Mouse (Mus musculus) retina, adult 2 months (tissue): Measurements from ENCODE around the gene Cpsf7.
A peak's percentile ranks its signal among the peaks of the same experiment; 100 is the strongest.
"Not testable (repeated sequence)": the region's sequence is repeated elsewhere in the genome, so short reads cannot be mapped to it uniquely, and the experiment has no call there.

Experiments
- DNase-seq: peaks from one replicate; pipeline ENCODE4 v3.0.0-alpha.2; 2012; ENCODE audit warnings: low read depth, low spot score

The Cpsf7 gene

GRCm38 (mm10) chr19:10525106-10525901 lies at the start of gene Cpsf7:
Gene Cpsf7, plus strand, starts transcription at chr19:10525266.
- peak; percentile 75 for DNase-seq

DNA sequence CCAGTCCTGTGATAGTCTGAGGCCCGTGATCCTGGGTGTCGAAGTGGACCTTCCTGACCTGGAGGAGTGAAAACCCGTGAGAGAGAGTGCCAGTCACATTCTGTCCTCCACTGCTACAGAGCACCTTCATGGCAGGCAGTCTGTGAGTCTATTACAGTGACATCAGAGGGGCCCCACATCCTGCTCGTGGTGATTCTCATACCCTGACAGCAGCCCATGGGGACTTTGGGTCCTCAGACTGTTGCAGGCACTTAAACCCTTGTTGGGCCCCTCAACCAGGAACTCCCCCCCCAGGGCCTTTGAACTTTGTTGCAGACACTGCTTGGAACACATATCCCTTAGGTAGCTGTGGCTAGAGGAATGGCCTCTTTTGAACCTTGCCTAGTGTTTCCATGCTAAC lies 45.5 kb upstream of the Cpsf7 start:
- no peak for DNase-seq

GRCm38 (mm10) chr19:10482703-10483102 lies 42.4 kb upstream of the Cpsf7 start, which contains the start of gene Ppp1r32:
Gene Ppp1r32, minus strand, starts transcription at chr19:10482928.
- DNase-seq = no peak

- DNase-seq = peak; percentile 57
Measured at GRCm38 (mm10) chr19:10486264-10486738, 38.8 kb upstream of the Cpsf7 start.

- no peak for DNase-seq
Measured at GRCm38 (mm10) chr19:10495670-10496069, 29.4 kb upstream of the Cpsf7 start.

GRCm38 (mm10) chr19:10496976-10497375 lies 28.1 kb upstream of the Cpsf7 start:
- peak; percentile 40 for DNase-seq

GRCm38 (mm10) chr19:10497512-10498160 lies 27.4 kb upstream of the Cpsf7 start:
- DNase-seq = no peak

- no peak for DNase-seq
Measured at GRCm38 (mm10) chr19:10500581-10500980, 24.5 kb upstream of the Cpsf7 start.

GRCm38 (mm10) chr19:10502571-10502970 lies 22.5 kb upstream of the Cpsf7 start:
- DNase-seq = peak; percentile 36

- DNase-seq = no peak
Measured at GRCm38 (mm10) chr19:10510759-10511330, 14.2 kb upstream of the Cpsf7 start.

- DNase-seq = no peak
Measured at GRCm38 (mm10) chr19:10520355-10520754, 4.7 kb upstream of the Cpsf7 start.

- no peak for DNase-seq
Measured at GRCm38 (mm10) chr19:10521926-10522325, 3.1 kb upstream of the Cpsf7 start.

DNA sequence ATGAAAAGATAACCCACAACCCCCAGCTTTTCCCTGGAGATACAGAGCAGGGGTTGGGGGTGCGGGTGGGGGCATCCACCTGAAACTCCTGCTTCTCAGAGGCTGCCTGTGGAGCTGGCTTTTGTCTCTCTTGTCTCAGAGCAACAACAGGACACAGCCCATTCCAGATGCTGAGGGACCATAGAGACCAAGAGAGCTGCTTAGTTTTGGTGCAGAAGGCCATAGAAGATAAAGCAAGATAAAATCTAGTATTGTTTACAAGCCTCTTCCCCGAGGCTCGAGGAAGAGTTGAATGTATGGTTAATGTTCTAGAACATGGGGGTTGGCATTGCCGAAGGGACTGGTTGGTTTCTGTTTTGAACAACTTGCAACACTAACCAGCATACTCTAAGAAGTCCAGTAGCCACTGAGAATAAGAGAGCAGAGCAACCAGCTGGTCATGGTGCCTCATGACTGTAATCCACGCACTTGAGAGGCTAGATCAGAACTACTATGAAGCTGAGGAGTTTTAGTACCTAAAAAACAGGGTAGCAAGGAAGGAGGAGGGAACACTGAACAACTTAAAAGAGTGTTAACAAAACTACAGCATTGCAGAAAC lies 1.5 kb upstream of the Cpsf7 start:
- no peak for DNase-seq

- DNase-seq = no peak
Measured at GRCm38 (mm10) chr19:10524784-10525105, 321 bp upstream of the Cpsf7 start.

GRCm38 (mm10) chr19:10525910-10526309 lies 844 bp downstream of the Cpsf7 start, which contains the start of gene Sdhaf2:
Gene Sdhaf2, minus strand, starts transcription at chr19:10526142.
- peak; percentile 32 for DNase-seq

GRCm38 (mm10) chr19:10530082-10530481 lies 5.0 kb downstream of the Cpsf7 start:
- DNase-seq = no peak

- DNase-seq = no peak
Measured at GRCm38 (mm10) chr19:10539454-10539853, 14.4 kb downstream of the Cpsf7 start.

- DNase-seq = peak; percentile 66
Measured at GRCm38 (mm10) chr19:10555624-10556510, 30.8 kb downstream of the Cpsf7 start, which contains the start of gene Tmem216. Gene Tmem216, minus strand, starts transcription at chr19:10556238.

DNA sequence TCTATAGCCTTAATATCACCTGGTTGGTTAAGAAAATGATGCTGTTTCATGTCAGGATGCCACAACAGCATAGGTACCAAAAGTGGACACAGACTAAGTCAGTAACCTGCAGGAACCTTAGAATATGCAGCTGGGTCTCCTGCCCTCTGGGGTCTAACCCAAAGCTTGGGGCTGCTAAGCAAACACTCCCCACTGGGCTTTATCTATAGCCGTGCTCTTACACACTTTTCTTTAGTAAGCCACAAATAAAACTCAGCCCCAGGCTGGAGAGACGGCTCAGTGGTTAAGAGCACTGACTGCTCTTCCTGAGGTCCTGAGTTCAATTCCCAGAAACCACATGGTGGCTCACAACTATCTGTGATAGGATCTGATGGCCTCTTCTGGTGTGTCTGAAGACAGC lies 31.9 kb downstream of the Cpsf7 start:
- DNase-seq = no peak

DNA sequence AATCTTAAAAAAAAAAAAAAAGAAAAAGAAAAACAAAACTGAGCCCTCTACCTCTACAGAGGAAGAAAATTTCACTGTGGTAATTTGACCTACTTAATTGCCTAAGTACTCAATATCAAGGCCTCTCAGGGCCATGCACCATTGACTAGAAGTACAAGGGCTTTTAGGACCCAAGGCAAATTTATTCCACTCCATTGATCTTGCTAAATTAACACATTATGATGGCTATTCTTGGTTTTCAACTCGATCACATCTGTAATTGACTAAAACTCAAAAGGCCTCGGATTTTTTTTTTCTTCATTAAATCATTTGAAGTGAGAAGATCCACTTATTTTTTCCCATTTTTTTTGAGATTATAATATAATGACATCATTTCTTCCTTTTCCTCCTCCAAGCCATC lies 32.4 kb downstream of the Cpsf7 start:
- no peak for DNase-seq

- not testable (repeated sequence) for DNase-seq
Measured at GRCm38 (mm10) chr19:10557837-10558375, 32.8 kb downstream of the Cpsf7 start.
